Mouse (Mus musculus): ENCODE measurements around the gene Gm11444.

DNA sequence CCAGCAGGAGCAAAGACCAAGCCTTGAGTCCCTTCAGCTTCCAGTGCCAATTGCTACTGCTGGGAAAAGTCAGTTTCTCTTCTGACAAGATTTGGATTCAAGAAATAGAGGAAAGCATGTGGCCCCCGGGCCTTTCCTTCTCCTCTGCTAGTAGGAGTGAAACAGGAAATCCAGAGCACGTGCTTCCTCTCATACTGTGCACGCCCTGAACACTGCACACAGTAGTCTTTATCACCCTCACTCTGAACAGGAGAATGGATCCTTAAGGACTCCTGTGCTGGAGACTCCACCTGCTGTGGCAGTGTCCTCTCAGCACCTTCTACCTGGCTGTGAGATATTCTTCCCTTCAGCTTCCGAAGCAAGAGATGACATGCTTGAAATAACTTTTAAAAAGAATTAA, 38.9 kb downstream of the Gm11444 start:
- TF ChIP-seq CTCF (IDR thresholded peaks at IDR 0.05; ENCODE audit: insufficient read depth, low read depth, low read length), result no peak
- no peak for TF ChIP-seq POLR2A (IDR thresholded peaks at IDR 0.05; ENCODE audit: insufficient read depth, low read depth, low read length)

Data from olfactory bulb, adult 2 months (tissue).